Mouse (Mus musculus): Measurements from ENCODE around the gene Sbk2. TPM values are rescaled to one million over a fixed set of nuclear protein-coding genes. Genes with fewer than 3 reads are reported as not detected.

Sbk2 gene
- polyA plus RNA-seq, 1 experiment from 2014 or later, result not detected

DNA sequence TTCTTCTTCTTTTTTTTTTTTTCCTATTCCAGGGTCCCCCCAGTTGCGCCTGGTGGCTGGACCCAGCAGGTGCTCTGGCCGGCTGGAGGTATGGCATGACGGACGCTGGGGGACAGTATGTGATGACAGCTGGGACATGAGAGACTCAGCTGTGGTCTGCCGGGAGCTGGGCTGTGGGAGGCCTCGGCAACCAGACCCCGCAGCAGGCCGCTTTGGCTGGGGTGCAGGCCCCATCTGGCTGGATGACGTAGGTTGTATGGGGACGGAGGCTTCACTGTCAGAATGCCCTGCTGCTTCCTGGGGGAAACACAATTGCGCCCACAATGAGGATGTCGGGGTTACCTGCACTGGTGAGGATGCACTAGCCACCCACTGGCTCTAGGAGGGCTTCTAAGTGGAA, 31.1 kb downstream of the Sbk2 start:
- 75% methylated on average over 12 of the region's 12 CpGs for WGBS
- no peaks in the 10 kb centered on the region for H3K27me3 ChIP-seq (ENCODE audit: control insufficient read depth, insufficient read depth, low read length)

DNA sequence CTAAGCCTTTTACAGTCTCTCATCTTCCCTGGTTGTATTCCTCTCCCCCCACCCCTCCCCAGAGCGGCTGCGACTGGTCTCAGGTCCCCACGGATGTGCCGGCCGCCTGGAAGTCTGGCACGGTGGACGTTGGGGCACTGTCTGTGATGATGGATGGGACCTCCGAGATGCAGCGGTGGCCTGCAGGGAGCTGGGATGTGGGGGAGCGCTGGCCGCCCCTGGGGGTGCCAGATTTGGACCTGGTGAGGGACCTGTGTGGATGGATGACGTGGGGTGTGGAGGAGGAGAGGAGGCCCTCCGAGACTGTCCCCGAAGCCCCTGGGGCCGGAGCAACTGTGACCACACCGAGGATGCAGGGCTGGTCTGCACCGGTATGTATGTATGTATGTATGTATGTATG, 35.9 kb downstream of the Sbk2 start:
- Histone ChIP-seq H3K9me3 (replicated peaks; ENCODE audit: control insufficient read depth, low read length) (no peaks in the 10 kb centered on the region), H3K27me3 (ENCODE audit: control insufficient read depth, insufficient read depth, low read length) (no peaks in the 10 kb centered on the region), H3K9ac (replicated peaks; ENCODE audit: low read length) (no peak overlapping the region), H3K4me3 (ENCODE audit: low read depth, low read length) (no peak overlapping the region), H3K27ac (replicated peaks; ENCODE audit: low read depth, low read length) (no peak overlapping the region), H3K4me2 (ENCODE audit: low read depth, low read length) (no peak overlapping the region), H3K4me1 (ENCODE audit: control insufficient read depth, insufficient read depth, low read length) (peaks cover 23% of the 10 kb centered on the region), H3K36me3 (replicated peaks; ENCODE audit: control insufficient read depth, insufficient read depth, low read depth, low read length) (no peaks in the 10 kb centered on the region)
- no peak for DNase-seq (ENCODE audit: low spot score)
- no peak for ATAC-seq (replicated peaks; ENCODE audit: insufficient number of reproducible peaks, low FRiP score, low TSS enrichment, low read depth)
- 78% methylated on average over 17 of the region's 17 CpGs for WGBS

More for the DNA sequence above, 31.1 kb downstream of the Sbk2 start:
- no peak overlapping the region for H3K9ac ChIP-seq (replicated peaks; ENCODE audit: low read length)
- DNase-seq (ENCODE audit: low spot score) (no peak), ATAC-seq (replicated peaks; ENCODE audit: insufficient number of reproducible peaks, low FRiP score, low TSS enrichment, low read depth) (no peak)
- no peak overlapping the region for H3K4me2 ChIP-seq (ENCODE audit: low read depth, low read length)
- no peaks in the 10 kb centered on the region for H3K4me1 ChIP-seq (ENCODE audit: control insufficient read depth, insufficient read depth, low read length)
- no peaks in the 10 kb centered on the region for H3K36me3 ChIP-seq (replicated peaks; ENCODE audit: control insufficient read depth, insufficient read depth, low read depth, low read length)
- no peaks in the 10 kb centered on the region for H3K9me3 ChIP-seq (replicated peaks; ENCODE audit: control insufficient read depth, low read length)
- no peak overlapping the region for H3K27ac ChIP-seq (replicated peaks; ENCODE audit: low read depth, low read length)
- no peak overlapping the region for H3K4me3 ChIP-seq (ENCODE audit: low read depth, low read length)

DNA sequence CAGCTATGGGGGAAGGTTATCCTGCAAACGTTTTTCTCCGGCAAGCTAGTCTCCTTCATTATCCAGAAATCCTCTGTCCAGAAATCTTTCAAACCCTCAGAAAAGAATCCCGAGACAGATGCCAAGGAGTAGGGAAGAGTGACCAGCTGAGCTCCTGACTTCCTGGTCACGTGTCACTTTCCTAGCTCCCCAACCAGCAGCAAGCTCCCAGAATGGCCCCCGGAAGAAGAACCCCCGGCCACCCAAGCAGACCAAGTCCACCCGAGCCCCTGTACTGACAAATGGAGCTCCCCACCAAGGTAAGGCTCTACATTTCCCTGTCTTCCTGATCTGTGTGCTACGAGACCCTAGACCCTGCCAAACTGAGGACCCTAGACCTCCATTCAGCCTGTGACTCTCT, 36.5 kb downstream of the Sbk2 start:
- H3K27ac ChIP-seq (replicated peaks; ENCODE audit: low read depth, low read length), result no peak overlapping the region

DNA sequence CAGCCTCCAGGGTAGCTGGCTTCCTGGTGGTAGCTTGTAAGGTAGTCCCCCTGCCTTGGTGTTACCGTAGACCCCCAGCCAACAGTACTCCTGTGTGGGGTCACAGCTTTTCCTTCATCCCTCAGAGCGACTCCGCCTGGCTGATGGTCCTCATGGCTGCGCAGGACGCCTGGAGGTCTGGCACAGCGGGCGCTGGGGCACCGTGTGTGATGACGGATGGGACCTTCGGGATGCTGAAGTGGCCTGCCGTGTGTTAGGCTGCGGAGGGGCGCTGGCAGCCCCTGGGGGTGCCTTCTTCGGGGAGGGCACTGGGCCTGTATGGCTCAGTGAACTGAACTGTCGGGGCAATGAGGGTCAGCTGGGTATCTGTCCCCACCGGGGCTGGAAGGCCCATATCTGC, 37.4 kb downstream of the Sbk2 start:
- peak overlapping the region; percentile 39; the same call in 1 of the 2 replicates for H3K9ac ChIP-seq (replicated peaks; ENCODE audit: low read length)
- no peaks in the 10 kb centered on the region for H3K27me3 ChIP-seq (ENCODE audit: control insufficient read depth, insufficient read depth, low read length)
- WGBS, result 72% methylated on average over 16 of the region's 16 CpGs
- H3K4me2 ChIP-seq (ENCODE audit: low read depth, low read length), result no peak overlapping the region
- no peaks in the 10 kb centered on the region for H3K36me3 ChIP-seq (replicated peaks; ENCODE audit: control insufficient read depth, insufficient read depth, low read depth, low read length)
- H3K4me1 ChIP-seq (ENCODE audit: control insufficient read depth, insufficient read depth, low read length), result peaks cover 23% of the 10 kb centered on the region
- H3K4me3 ChIP-seq (ENCODE audit: low read depth, low read length), result no peak overlapping the region
- no peaks in the 10 kb centered on the region for H3K9me3 ChIP-seq (replicated peaks; ENCODE audit: control insufficient read depth, low read length)
- ATAC-seq (replicated peaks; ENCODE audit: insufficient number of reproducible peaks, low FRiP score, low TSS enrichment, low read depth) (no peak), DNase-seq (ENCODE audit: low spot score) (no peak)
- H3K27ac ChIP-seq (replicated peaks; ENCODE audit: low read depth, low read length), result no peak overlapping the region

More for the DNA sequence above, 36.5 kb downstream of the Sbk2 start:
- no peak for DNase-seq (ENCODE audit: low spot score)
- Histone ChIP-seq H3K4me1 (ENCODE audit: control insufficient read depth, insufficient read depth, low read length) (peaks cover 23% of the 10 kb centered on the region), H3K9me3 (replicated peaks; ENCODE audit: control insufficient read depth, low read length) (no peaks in the 10 kb centered on the region), H3K9ac (replicated peaks; ENCODE audit: low read length) (no peak overlapping the region), H3K4me2 (ENCODE audit: low read depth, low read length) (no peak overlapping the region), H3K27me3 (ENCODE audit: control insufficient read depth, insufficient read depth, low read length) (no peaks in the 10 kb centered on the region), H3K4me3 (ENCODE audit: low read depth, low read length) (no peak overlapping the region), H3K36me3 (replicated peaks; ENCODE audit: control insufficient read depth, insufficient read depth, low read depth, low read length) (no peaks in the 10 kb centered on the region)
- ATAC-seq (replicated peaks; ENCODE audit: insufficient number of reproducible peaks, low FRiP score, low TSS enrichment, low read depth), result no peak
- 60% methylated on average over 8 of the region's 8 CpGs for WGBS

DNA sequence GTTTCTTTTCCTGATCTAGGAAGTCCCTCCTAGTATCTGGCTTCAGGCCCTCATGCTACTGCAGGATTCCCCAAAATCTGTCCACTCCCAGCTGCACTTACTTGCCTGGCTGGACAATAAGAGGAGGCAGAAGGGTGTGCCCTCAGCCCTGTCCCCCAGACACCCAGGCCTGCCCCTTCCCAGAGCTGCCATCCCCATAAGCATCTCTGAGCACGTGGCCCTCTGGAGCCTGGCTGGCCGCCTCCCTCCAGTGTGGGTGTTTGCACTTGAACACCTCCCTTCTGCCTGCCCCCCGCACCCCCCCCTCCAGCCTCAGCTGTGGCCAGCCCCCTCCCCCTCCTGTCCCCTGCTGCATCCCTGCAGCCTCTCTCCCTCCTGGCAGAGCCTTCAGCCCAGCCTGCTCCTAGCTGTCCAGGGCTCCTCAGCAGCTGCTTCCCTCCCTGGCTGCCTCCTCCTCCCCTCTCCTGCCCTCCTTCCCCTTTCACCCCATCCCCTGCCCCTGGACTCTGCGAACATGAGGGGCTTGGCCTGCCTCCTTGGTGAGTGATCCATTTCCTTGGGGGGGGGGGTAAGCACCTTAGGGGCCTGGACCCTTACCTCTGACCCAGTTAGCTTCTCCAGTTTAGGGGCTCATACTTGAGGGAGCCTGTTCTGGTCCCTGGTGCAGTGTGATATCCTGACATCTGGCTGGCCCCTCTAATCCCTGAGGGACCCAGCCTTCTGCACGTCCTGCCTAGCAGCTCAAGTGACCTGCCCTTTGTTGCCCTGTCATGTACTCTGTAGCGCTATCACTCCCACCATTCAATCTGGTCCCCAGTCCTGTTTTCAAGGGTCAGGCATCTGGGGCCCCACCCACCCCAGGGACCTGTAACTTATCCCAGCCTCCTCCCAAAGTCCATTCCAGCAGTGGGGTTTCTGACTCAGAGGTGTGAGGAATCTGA, 38.5 kb downstream of the Sbk2 start, which contains the start of gene Ssc5d:
Gene Ssc5d (plus strand): TSS at position 345 of the 941 bp plus-strand sequence.
- Histone ChIP-seq H3K4me3 (ENCODE audit: low read depth, low read length) (no peak within 1 kb of the TSS; the same call in 1 of the 2 replicates), H3K9me3 (replicated peaks; ENCODE audit: control insufficient read depth, low read length) (no peaks in the 10 kb centered on the region), H3K27ac (replicated peaks; ENCODE audit: low read depth, low read length) (peak within 1 kb of the TSS; percentile 87), H3K9ac (replicated peaks; ENCODE audit: low read length) (peak within 1 kb of the TSS; percentile 15), H3K4me1 (ENCODE audit: control insufficient read depth, insufficient read depth, low read length) (peaks cover 25% of the 10 kb centered on the region), H3K36me3 (replicated peaks; ENCODE audit: control insufficient read depth, insufficient read depth, low read depth, low read length) (no peaks in the 10 kb centered on the region; the same call in 1 of the 2 replicates), H3K4me2 (ENCODE audit: low read depth, low read length) (no peak within 1 kb of the TSS; the same call in 1 of the 2 replicates), H3K27me3 (ENCODE audit: control insufficient read depth, insufficient read depth, low read length) (no peaks in the 10 kb centered on the region)
- ATAC-seq (replicated peaks; ENCODE audit: insufficient number of reproducible peaks, low FRiP score, low TSS enrichment, low read depth), result peak; percentile 42
- peak; percentile 38 for DNase-seq (ENCODE audit: low spot score)
- WGBS, result 3% methylated on average over 6 of the region's 6 CpGs

DNA sequence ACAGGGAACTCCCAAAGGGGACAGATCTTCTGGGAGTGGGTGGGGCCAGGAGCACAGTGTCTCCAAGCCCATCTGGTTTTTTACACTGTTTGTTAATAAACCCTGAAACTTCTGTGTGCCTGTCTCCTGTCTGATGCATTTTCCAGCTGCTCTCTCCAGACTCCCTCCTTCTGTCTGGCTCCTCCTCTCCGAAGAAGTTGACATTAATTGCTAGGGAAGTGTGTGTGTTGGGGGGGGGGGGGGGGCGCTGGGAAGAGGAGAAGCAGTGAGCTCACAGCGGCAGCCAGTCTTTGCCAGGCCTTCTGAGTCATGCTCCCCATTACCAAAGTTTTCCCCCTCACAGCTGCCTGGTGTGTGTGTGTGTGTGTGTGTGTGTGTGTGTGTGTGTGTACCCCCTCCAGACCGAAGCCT, 39.3 kb downstream of the Sbk2 start:
- ATAC-seq (replicated peaks; ENCODE audit: insufficient number of reproducible peaks, low FRiP score, low TSS enrichment, low read depth) (no peak), DNase-seq (ENCODE audit: low spot score) (peak; percentile 59)
- peaks cover 25% of the 10 kb centered on the region for H3K4me1 ChIP-seq (ENCODE audit: control insufficient read depth, insufficient read depth, low read length)
- WGBS, result 3% methylated on average over 3 of the region's 4 CpGs
- H3K4me2 ChIP-seq (ENCODE audit: low read depth, low read length), result no peak overlapping the region
- H3K27me3 ChIP-seq (ENCODE audit: control insufficient read depth, insufficient read depth, low read length), result no peaks in the 10 kb centered on the region
- H3K9ac ChIP-seq (replicated peaks; ENCODE audit: low read length), result peak overlapping the region; percentile 5
- peak overlapping the region; percentile 87 for H3K27ac ChIP-seq (replicated peaks; ENCODE audit: low read depth, low read length)
- peaks cover 4% of the 10 kb centered on the region for H3K36me3 ChIP-seq (replicated peaks; ENCODE audit: control insufficient read depth, insufficient read depth, low read depth, low read length)
- no peaks in the 10 kb centered on the region for H3K9me3 ChIP-seq (replicated peaks; ENCODE audit: control insufficient read depth, low read length)
- H3K4me3 ChIP-seq (ENCODE audit: low read depth, low read length), result no peak overlapping the region

DNA sequence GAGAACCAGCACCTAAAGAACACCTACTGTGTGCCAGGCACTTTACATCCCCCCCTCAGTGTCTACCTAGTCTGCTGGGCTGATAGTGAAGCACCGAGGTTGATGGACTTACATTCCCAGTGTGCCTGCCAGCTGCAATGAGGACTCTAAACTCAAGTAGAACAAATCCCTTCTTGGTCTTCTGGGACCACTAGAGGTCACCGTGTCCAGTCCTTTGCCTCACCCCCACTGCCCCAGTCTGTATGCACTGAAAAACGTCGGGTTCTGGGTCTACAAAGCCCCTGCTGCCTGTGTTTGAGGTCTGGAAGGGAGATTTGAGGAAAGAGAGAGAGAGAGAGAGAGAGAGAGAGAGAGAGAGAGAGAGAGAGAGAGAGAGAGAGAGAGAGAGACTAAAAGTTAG, 39.7 kb downstream of the Sbk2 start:
- peak overlapping the region; percentile 68 for H3K9ac ChIP-seq (replicated peaks; ENCODE audit: low read length)
- peak overlapping the region; percentile 53 for H3K4me2 ChIP-seq (ENCODE audit: low read depth, low read length)
- H3K4me3 ChIP-seq (ENCODE audit: low read depth, low read length), result peak overlapping the region; percentile 21
- DNase-seq (ENCODE audit: low spot score), result peak; percentile 28
- no peak for ATAC-seq (replicated peaks; ENCODE audit: insufficient number of reproducible peaks, low FRiP score, low TSS enrichment, low read depth)
- H3K9me3 ChIP-seq (replicated peaks; ENCODE audit: control insufficient read depth, low read length), result no peaks in the 10 kb centered on the region
- peaks cover 25% of the 10 kb centered on the region for H3K4me1 ChIP-seq (ENCODE audit: control insufficient read depth, insufficient read depth, low read length)
- H3K36me3 ChIP-seq (replicated peaks; ENCODE audit: control insufficient read depth, insufficient read depth, low read depth, low read length), result peaks cover 8% of the 10 kb centered on the region
- H3K27ac ChIP-seq (replicated peaks; ENCODE audit: low read depth, low read length), result peak overlapping the region; percentile 87
- H3K27me3 ChIP-seq (ENCODE audit: control insufficient read depth, insufficient read depth, low read length), result no peaks in the 10 kb centered on the region
- WGBS, result 4% methylated on average over 4 of the region's 4 CpGs

All from embryonic facial prominence, embryonic 11.5 days (tissue).